Mouse (Mus musculus): ENCODE data around the gene Rab26. TPM values are rescaled to one million over a fixed set of nuclear protein-coding genes. Genes with fewer than 3 reads are reported as not detected.

Rab26 gene
- total and polyA plus RNA-seq, 3 experiments: 0.36 to 1.3 (median 0.40) TPM

GRCm38 (mm10) chr17:24479431-24479830 is 54.6 kb downstream of the Rab26 start:
- dilution Hi-C loops (cut with MboI; ENCODE audit: extremely low pct_ligation_motif_present, extremely low pct_unique_long_range_greater_than_20kb, low sequenced_read_pairs): no loop called here
- TF ChIP-seq TBP (conservative IDR thresholded peaks at IDR 0.05; ENCODE audit: low read depth, low read length): 0 out of 2 replicates have a peak, but pooled peaks have one; percentile 4
- no peak for TF ChIP-seq POLR2AphosphoS2 (IDR thresholded peaks at IDR 0.05; ENCODE audit: low read depth, low read length)
- H3K9me3 ChIP-seq (replicated peaks; ENCODE audit: low read length): no peaks in the 10 kb centered on the region
- H3K4me1 ChIP-seq (ENCODE audit: control insufficient read depth in 1 of 2, insufficient read depth in 2 of 2): peaks cover 7 to 21% of the 10 kb centered on the region in 2 experiments; a peak in 3 of 4 replicates
- H3K27me3 ChIP-seq (replicated peaks): no peaks in the 10 kb centered on the region
- peak overlapping the region in 2 of 3 experiments; percentile 72 to 81 for H3K4me3 ChIP-seq (replicated peaks in 1 of 3; ENCODE audit: low read depth in 2 of 3, low read length in 2 of 3, poor library complexity in 1 of 3)
- H3K79me2 ChIP-seq (replicated peaks; ENCODE audit: control insufficient read depth, extremely low read depth, insufficient read depth, poor library complexity, severe bottlenecking): no peaks in the 10 kb centered on the region
- in situ Hi-C loops (cut with MboI; ENCODE audit: low pct_ligation_motif_present, low pct_unique_long_range_greater_than_20kb, low sequenced_read_pairs): loop anchor here (5.0 kb wide), 1 partner anchor 53 kb away; the partner anchor contains the start of gene Rab26
- no peak overlapping the region; the same call in 1 of the 2 replicates for H3K4me2 ChIP-seq (ENCODE audit: insufficient read depth, low read depth, poor library complexity, severe bottlenecking)
- peaks cover 28 to 35% of the 10 kb centered on the region in 2 experiments for H3K36me3 ChIP-seq (replicated peaks in 1 of 2; ENCODE audit: control insufficient read depth in 1 of 2, insufficient read depth in 1 of 2, low read length in 1 of 2)
- H3K9ac ChIP-seq (ENCODE audit: insufficient read depth, low read depth): peak overlapping the region; percentile 49; the same call in 1 of the 2 replicates
- no peak for DNase-seq (ENCODE audit: extremely low read depth)
- H3K27ac ChIP-seq (ENCODE audit: insufficient read depth, low read depth): no peak overlapping the region

DNA sequence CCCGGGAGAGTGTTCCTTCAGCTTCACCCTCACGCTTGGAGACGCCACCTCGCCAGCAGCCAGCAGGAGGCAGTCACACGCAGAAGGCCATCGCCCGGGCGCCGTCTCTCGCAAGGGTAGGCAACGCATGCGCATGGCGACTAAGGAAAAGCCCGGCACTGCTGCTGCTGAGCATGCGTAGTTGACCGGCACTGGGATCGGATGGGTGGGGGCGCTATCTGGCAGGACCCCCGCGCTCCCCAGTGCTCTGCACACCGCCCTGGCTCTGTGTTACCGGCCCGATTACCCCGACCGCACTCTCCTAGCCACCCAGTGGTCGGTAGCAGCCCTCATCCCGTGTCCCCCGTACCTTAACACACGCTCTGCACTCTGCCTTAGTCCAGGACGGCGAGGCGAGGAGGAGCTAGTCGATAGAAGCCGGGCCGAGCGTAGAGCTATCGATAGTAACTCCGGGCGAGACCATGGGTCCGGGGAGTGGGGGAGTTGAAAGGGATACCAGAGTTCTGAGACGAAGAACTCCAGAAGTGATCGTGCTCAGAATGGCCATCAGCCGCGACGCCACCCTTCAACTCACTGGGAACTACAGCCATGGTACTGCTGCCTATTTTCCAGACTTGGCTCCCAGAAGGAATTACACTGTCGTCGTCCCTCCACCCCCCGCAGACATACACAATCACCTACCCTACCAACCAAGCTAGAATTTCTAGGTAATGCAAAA is 55.2 kb downstream of the Rab26 start, which contains the start of gene Mlst8:
Gene Mlst8 (minus strand): TSS at position 416 of the 718 bp plus-strand sequence.
- dilution Hi-C loops (cut with MboI; ENCODE audit: extremely low pct_ligation_motif_present, extremely low pct_unique_long_range_greater_than_20kb, low sequenced_read_pairs): no loop called here
- Histone ChIP-seq H3K9me3 (replicated peaks; ENCODE audit: low read length) (no peaks in the 10 kb centered on the region), H3K27me3 (replicated peaks) (no peaks in the 10 kb centered on the region), H3K4me2 (ENCODE audit: insufficient read depth, low read depth, poor library complexity, severe bottlenecking) (peak within 1 kb of the TSS; percentile 77), H3K79me2 (replicated peaks; ENCODE audit: control insufficient read depth, extremely low read depth, insufficient read depth, poor library complexity, severe bottlenecking) (no peaks in the 10 kb centered on the region), H3K4me3 (replicated peaks in 1 of 3; ENCODE audit: low read depth in 2 of 3, low read length in 2 of 3, poor library complexity in 1 of 3) (peak within 1 kb of the TSS; percentile 72 to 81 (median 73)), H3K36me3 (replicated peaks in 1 of 2; ENCODE audit: control insufficient read depth in 1 of 2, insufficient read depth in 1 of 2, low read length in 1 of 2) (peaks cover 31 to 41% of the 10 kb centered on the region in 2 experiments), H3K9ac (ENCODE audit: insufficient read depth, low read depth) (peak within 1 kb of the TSS; percentile 61), H3K27ac (ENCODE audit: insufficient read depth, low read depth) (peak within 1 kb of the TSS; percentile 80), H3K4me1 (ENCODE audit: control insufficient read depth in 1 of 2, insufficient read depth in 2 of 2) (peaks cover 7 to 21% of the 10 kb centered on the region in 2 experiments; a peak in 3 of 4 replicates)
- peak; percentile 96 for DNase-seq (ENCODE audit: extremely low read depth)
- in situ Hi-C loops (cut with MboI; ENCODE audit: low pct_ligation_motif_present, low pct_unique_long_range_greater_than_20kb, low sequenced_read_pairs): loop anchor here (5.0 kb wide), 1 partner anchor 53 kb away; the partner anchor contains the start of gene Rab26
- no peak for TF ChIP-seq BHLHE40 (IDR thresholded peaks at IDR 0.05; ENCODE audit: low read depth, low read length)
- peak; percentile 21; the same call in 1 of the 2 replicates for TF ChIP-seq MEF2A (IDR thresholded peaks at IDR 0.05; ENCODE audit: borderline replicate concordance, low read depth, low read length)
- no peak for TF ChIP-seq UBTF (IDR thresholded peaks at IDR 0.05; ENCODE audit: low read depth, low read length)
- TF ChIP-seq ETS1 (conservative IDR thresholded peaks at IDR 0.05; ENCODE audit: low read depth, low read length): no peak
- peak; percentile 61 for TF ChIP-seq RAD21 (IDR thresholded peaks at IDR 0.05; ENCODE audit: low read depth, low read length)
- TF ChIP-seq MAZ (IDR thresholded peaks at IDR 0.05; ENCODE audit: low read depth, low read length): peak; percentile 80; the same call in 1 of the 2 replicates
- peak; percentile 57 for TF ChIP-seq SIN3A (IDR thresholded peaks at IDR 0.05; ENCODE audit: low read length)
- no peak for TF ChIP-seq KAT2A (IDR thresholded peaks at IDR 0.05; ENCODE audit: insufficient replicate concordance, low read length)
- TF ChIP-seq ZMIZ1 (IDR thresholded peaks at IDR 0.05; ENCODE audit: low read depth, low read length): peak; percentile 55; the same call in 1 of the 2 replicates
- peak; percentile 42 for TF ChIP-seq MXI1 (IDR thresholded peaks at IDR 0.05; ENCODE audit: low read depth, low read length)
- peak in 1 of 2 experiments; percentile 88; a peak in 3 of 4 replicates for TF ChIP-seq CTCF (conservative IDR thresholded peaks at IDR 0.05 in 1 of 2, IDR thresholded peaks at IDR 0.05 in 1 of 2; ENCODE audit: low read depth in 2 of 2, low read length in 2 of 2)
- no peak for TF ChIP-seq MYC (IDR thresholded peaks at IDR 0.05; ENCODE audit: low read depth, low read length)
- no peak for TF ChIP-seq MAFK (IDR thresholded peaks at IDR 0.05; ENCODE audit: insufficient replicate concordance, low read length)
- TF ChIP-seq HCFC1 (IDR thresholded peaks at IDR 0.05; ENCODE audit: low read depth, low read length): peak; percentile 82
- peak; percentile 45; the same call in 1 of the 2 replicates for TF ChIP-seq JUND (conservative IDR thresholded peaks at IDR 0.05; ENCODE audit: low read depth, low read length)
- TF ChIP-seq CHD1 (IDR thresholded peaks at IDR 0.05; ENCODE audit: low read depth, low read length): peak; percentile 99
- no peak for TF ChIP-seq JUN (IDR thresholded peaks at IDR 0.05; ENCODE audit: insufficient read depth, low read depth, low read length)
- TF ChIP-seq SMC3 (IDR thresholded peaks at IDR 0.05; ENCODE audit: low read depth, low read length): peak; percentile 74
- TF ChIP-seq E2F4 (IDR thresholded peaks at IDR 0.05; ENCODE audit: insufficient replicate concordance, low read depth, low read length): no peak
- TF ChIP-seq IRF4 (IDR thresholded peaks at IDR 0.05; ENCODE audit: low read depth, low read length): 0 out of 2 replicates have a peak, but pooled peaks have one; percentile 27
- no peak for TF ChIP-seq EP300 (IDR thresholded peaks at IDR 0.05; ENCODE audit: low read length)
- no peak for TF ChIP-seq CHD2 (IDR thresholded peaks at IDR 0.05; ENCODE audit: low read length)
- TF ChIP-seq TBP (conservative IDR thresholded peaks at IDR 0.05; ENCODE audit: low read depth, low read length): peak; percentile 34; the same call in 1 of the 2 replicates
- peak; percentile 93 for TF ChIP-seq POLR2A (IDR thresholded peaks at IDR 0.05; ENCODE audit: low read depth, low read length)
- peak; percentile 61 for TF ChIP-seq TCF12 (IDR thresholded peaks at IDR 0.05; ENCODE audit: low read depth, low read length)
- peak; percentile 98 for TF ChIP-seq NRF1 (IDR thresholded peaks at IDR 0.05; ENCODE audit: low read depth, low read length)
- no peak for TF ChIP-seq MAX (IDR thresholded peaks at IDR 0.05; ENCODE audit: low read length)
- peak; percentile 73 for TF ChIP-seq ELF1 (IDR thresholded peaks at IDR 0.05; ENCODE audit: low read depth, low read length)
